Mouse (Mus musculus) Patski (cell line): ENCODE measurements around the gene Isoc2a. TPM values are rescaled to one million over a fixed set of nuclear protein-coding genes. Genes with fewer than 3 reads are reported as not detected.
A peak's percentile ranks its signal among the peaks of the same experiment; 100 is the strongest.
"Not testable (repeated sequence)": the region's sequence is repeated elsewhere in the genome, so short reads cannot be mapped to it uniquely, and the experiment has no call there.

ENCODE experiments used
- ATAC-seq: fragments of 100-300 bp; one replicate; pipeline ENCODE4 v1.8.0; 2021
- CTCF ChIA-PET: fragments of 350-600 bp; sonication (Branson Sonifier 250); formaldehyde crosslinking; loops from one replicate; lab custom pipeline; 2022; ENCODE audit warnings: inconsistent platforms; lab: Charles Lee
- POLR2A ChIA-PET: fragments of 350-600 bp; sonication (Branson Sonifier 250); formaldehyde crosslinking; loops from one replicate; lab custom pipeline; 2022; ENCODE audit warnings: antibody characterized with exemption, inconsistent platforms; lab: Charles Lee
- DNase-seq: peaks from one replicate; pipeline ENCODE4 v3.0.0-alpha.2; 2011; ENCODE audit warnings: low read depth, low spot score
- H3K27me3 ChIP-seq: fragments of 371-371 bp; one replicate; pipeline ENCODE4 v1.5.1; 2021
- CTCF ChIP-seq: fragments of 100-300 bp; IDR thresholded peaks from one replicate; pipeline ENCODE4 v1.5.1; 2021
- in situ Hi-C: fragments of 300-500 bp; cut with MboI; formaldehyde crosslinking; loops from 3 replicates; pipeline ENCODE4 v1.11.1; 2018; ENCODE audit warnings: low pct_unique_long_range_greater_than_20kb, mixed read lengths
- polyA plus RNA-seq: library from polyadenylated mRNA; unstranded; gene quantifications from one replicate; pipeline ENCODE4 v1.2.3, GENCODE M21; 2021

Gene Isoc2a
- polyA plus RNA-seq, 1 experiment from 2014 or later, result 6.6 TPM

- ChIA-PET POLR2A (no interaction called here), CTCF (no interaction called here)
- peak; percentile 62 for TF ChIP-seq CTCF
- H3K27me3 ChIP-seq, result no peaks in the 10 kb centered on the region
- peak; percentile 34 for ATAC-seq
- in situ Hi-C loops, result no loop called here
- DNase-seq, result no peak
These were observed 11.9 kb upstream of the Isoc2a start for GRCm38 (mm10) chr7:4865090-4865489.

DNA sequence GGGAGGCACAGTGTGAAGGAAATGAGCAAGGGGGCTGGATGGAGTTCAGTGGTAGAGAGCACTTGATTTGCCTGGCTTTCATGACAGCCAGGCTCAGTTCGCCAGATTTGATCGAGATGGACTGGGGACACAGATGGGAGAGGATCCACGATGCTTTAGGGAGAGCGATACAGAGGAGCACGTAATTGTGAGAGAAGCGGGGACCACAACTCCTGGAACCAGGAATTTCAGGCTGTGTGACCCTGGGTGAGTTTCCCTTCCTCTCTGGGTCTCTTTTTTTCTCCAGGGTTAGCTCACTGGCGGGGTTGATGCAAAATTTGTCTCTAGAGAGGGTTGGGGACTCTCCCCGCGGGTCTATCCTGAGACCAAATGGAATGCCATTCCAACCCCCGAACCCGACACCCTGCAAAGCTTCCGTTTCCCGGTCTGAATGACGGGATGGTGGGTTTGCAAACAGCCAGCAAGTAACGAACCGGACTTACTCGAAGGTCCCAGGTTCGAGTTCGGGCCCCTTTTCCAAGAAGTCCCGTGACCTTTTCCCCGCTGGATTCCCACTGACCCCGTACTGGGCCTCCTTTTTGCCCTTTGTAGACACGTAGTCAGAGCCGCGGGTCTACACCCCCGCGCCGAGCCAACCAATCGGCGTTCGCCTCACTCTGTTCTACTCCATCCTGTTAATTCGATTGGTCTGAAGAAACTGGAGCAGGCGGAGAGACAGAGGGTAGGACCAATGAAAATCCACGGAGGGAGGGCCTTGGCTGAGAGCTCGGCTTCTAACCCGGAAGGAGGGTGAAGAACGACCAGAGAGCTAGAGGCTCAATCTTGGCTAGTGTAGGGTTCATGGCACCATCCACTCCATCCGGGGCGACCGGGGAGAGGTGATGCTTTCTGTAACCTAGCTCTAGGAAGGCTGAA, 11.1 kb upstream of the Isoc2a start:
- in situ Hi-C loops, result no loop called here
- no peaks in the 10 kb centered on the region for H3K27me3 ChIP-seq
- DNase-seq, result peak; percentile 55
- ChIA-PET CTCF (interaction anchor here (1.1 to 1.3 kb wide), 2 partner anchors 32 to 59 kb away, joined by 3 read pairs; no protein-coding TSS in a partner anchor), POLR2A (no interaction called here)
- no peak for TF ChIP-seq CTCF
- peak; percentile 98 for ATAC-seq

DNA sequence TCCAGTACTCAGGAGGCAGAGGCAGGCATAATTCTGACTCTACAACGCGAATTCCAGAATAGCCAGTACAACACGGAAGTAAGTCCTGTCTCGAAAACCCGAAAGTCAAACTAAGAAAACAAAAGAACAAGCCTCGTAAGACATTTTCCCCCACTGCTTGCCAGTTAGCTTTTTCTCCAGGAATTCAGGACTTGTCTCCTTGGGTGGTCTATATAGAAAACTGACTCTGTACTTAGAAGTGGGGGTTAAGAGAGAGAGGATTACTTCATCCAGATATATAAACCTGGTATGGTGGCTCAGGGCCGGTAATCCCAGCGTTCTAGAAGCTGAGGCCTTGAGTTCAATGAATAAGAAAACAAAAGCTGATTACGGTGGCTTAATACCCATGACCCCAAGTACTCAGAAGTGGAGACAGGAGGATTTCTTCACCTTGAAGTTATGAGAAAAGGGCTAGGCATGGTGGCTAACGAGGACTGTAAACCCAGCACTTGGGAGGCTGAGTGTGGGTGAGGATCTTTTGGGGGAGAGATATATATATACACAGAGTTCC, 10.2 kb upstream of the Isoc2a start:
- ChIA-PET POLR2A (interaction anchor here (0.6 to 1.5 kb wide), 2 partner anchors 11 to 211 kb away, joined by 3 read pairs; no protein-coding TSS in a partner anchor), CTCF (interaction anchor here (1.1 to 1.3 kb wide), 2 partner anchors 31 to 60 kb away, joined by 3 read pairs; no protein-coding TSS in a partner anchor)
- in situ Hi-C loops, result no loop called here
- no peak for ATAC-seq
- H3K27me3 ChIP-seq, result no peaks in the 10 kb centered on the region
- TF ChIP-seq CTCF, result no peak
- DNase-seq, result no peak

DNA sequence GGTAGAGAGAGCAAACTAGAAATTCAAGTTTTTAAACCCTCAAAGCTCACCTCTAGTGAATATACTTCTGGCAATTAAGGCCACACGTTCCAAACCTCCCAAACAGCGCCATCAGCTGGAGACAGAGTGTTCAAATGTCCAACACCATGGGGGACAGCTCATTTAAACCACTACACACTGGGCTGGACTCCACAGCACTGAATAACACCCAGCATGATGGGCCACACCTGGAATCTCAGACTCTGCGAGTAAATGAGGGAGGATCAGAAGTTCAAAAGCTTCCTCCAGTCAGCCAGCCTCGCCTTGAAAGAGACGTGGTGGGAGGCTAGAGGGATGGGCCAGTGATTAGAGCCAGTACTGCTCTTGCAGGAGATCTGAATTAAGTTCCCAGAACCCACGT, 6.8 kb upstream of the Isoc2a start, which contains the start of gene Isoc2b:
Gene Isoc2b, minus strand, starts transcription at position 126 of the 400 bp plus-strand sequence.
- no peaks in the 10 kb centered on the region for H3K27me3 ChIP-seq
- TF ChIP-seq CTCF, result no peak
- in situ Hi-C loops, result no loop called here
- CTCF ChIA-PET, result interaction anchor here (1.3 kb wide), 1 partner anchor 30 kb away, joined by 4 read pairs; no protein-coding TSS in a partner anchor
- ATAC-seq, result no peak
- POLR2A ChIA-PET, result no interaction called here
- no peak for DNase-seq

DNA sequence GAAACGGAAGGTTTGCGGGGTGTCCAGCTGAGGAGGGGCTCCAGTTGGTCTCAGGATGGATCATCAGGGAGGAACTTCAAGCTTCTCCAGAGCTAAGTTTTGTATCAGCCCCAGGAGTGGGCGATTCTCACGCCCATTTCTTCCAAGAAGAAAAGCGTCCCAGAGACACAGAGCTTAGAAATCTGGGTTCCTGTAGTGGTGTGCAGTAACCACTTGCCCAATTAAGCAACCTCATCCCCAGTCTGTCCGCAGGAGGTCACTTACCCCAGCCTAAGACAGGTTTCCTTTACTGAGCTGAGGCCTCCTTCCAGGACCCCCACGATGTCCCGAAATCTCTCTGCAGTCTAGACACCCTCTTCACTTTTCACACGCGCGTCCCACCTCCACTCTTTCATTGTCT, 273 bp downstream of the Isoc2a start:
- no peak for TF ChIP-seq CTCF
- ChIA-PET CTCF (interaction anchor here (1.4 kb wide), 1 partner anchor 21 kb away, joined by 4 read pairs; no protein-coding TSS in a partner anchor), POLR2A (interaction anchor here (0.8 kb wide), 1 partner anchor 10 kb away, joined by 3 read pairs; no protein-coding TSS in a partner anchor)
- DNase-seq (no peak), ATAC-seq (peak; percentile 28)
- H3K27me3 ChIP-seq, result no peaks in the 10 kb centered on the region
- in situ Hi-C loops, result no loop called here

GRCm38 (mm10) chr7:4878186-4878585, 1.2 kb downstream of the Isoc2a start:
- no peak for ATAC-seq
- in situ Hi-C loops, result no loop called here
- POLR2A ChIA-PET, result no interaction called here
- TF ChIP-seq CTCF, result peak; percentile 47
- H3K27me3 ChIP-seq, result no peaks in the 10 kb centered on the region
- DNase-seq, result no peak
- CTCF ChIA-PET, result no interaction called here

GRCm38 (mm10) chr7:4879036-4879435, 2.1 kb downstream of the Isoc2a start:
- POLR2A ChIA-PET, in situ Hi-C loops, ATAC-seq, H3K27me3 ChIP-seq, DNase-seq, CTCF ChIA-PET: not testable (repeated sequence)

DNA sequence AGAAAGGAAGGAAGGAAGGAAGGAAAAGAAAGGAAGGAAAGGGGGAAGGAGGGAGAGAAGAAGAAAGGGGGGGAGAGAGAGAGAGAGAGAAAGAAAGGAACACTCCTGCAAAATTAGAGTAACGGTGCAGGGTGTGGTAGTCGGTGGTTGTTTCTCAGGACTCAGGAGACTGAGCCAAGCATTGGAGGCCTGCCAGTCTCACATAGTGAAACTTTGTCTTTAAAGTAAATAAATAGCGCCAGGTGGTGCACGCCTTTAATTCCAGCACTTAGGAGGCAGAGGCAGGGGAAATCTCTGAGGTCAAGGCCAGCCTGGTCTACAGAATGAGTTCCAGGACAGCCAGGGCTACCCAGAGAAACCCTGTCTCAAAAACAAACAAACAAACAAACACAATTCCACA, 9.7 kb downstream of the Isoc2a start:
- no peak for TF ChIP-seq CTCF
- ATAC-seq (no peak), DNase-seq (no peak)
- CTCF ChIA-PET, result no interaction called here
- in situ Hi-C loops, result no loop called here
- no peaks in the 10 kb centered on the region for H3K27me3 ChIP-seq
- POLR2A ChIA-PET, result no interaction called here

- no peaks in the 10 kb centered on the region for H3K27me3 ChIP-seq
- no peak for DNase-seq
- ChIA-PET CTCF (no interaction called here), POLR2A (no interaction called here)
- no peak for TF ChIP-seq CTCF
- in situ Hi-C loops, result no loop called here
- ATAC-seq, result no peak
These were observed 18.2 kb downstream of the Isoc2a start for GRCm38 (mm10) chr7:4895186-4895585.

GRCm38 (mm10) chr7:4898851-4899648, 22.1 kb downstream of the Isoc2a start:
- CTCF ChIA-PET, result interaction anchor here (1.8 to 2.0 kb wide), 2 partner anchors 22 to 30 kb away, joined by 4 read pairs; partner anchors contain the start of genes Isoc2a and Isoc2b
- in situ Hi-C loops, result no loop called here

More at GRCm38 (mm10) chr7:4898851-4899648, 22.1 kb downstream of the Isoc2a start:
- DNase-seq (no peak), ATAC-seq (no peak)
- POLR2A ChIA-PET, result no interaction called here
- peaks cover 3% of the 10 kb centered on the region for H3K27me3 ChIP-seq
- no peak for TF ChIP-seq CTCF
